Mouse (Mus musculus) frontal cortex, postnatal 25 days (tissue): ENCODE results near the gene Gpr45.
"Not testable (repeated sequence)": the region's sequence is repeated elsewhere in the genome, so short reads cannot be mapped to it uniquely, and the experiment has no call there.

Source experiments
- DNase-seq, 2 experiments: peaks; one replicate each; pipeline ENCODE4 v3.0.0; 2022; ENCODE audit warnings: low spot score in 2 of 2

The Gpr45 gene

GRCm38 (mm10) chr1:42952734-42953481, at the start of gene Gpr45:
Gene Gpr45 (plus strand): TSS chr1:42952872.
- DNase-seq, result peak; percentile 47 to 51

GRCm38 (mm10) chr1:42905148-42905547, 47.5 kb upstream of the Gpr45 start:
- no peak for DNase-seq

- no peak for DNase-seq
Measured at GRCm38 (mm10) chr1:42906696-42907095, 46.0 kb upstream of the Gpr45 start.

GRCm38 (mm10) chr1:42907153-42907552, 45.5 kb upstream of the Gpr45 start:
- DNase-seq, result no peak

GRCm38 (mm10) chr1:42915062-42915461, 37.6 kb upstream of the Gpr45 start:
- DNase-seq, result no peak

GRCm38 (mm10) chr1:42916719-42917118, 36.0 kb upstream of the Gpr45 start:
- no peak for DNase-seq

GRCm38 (mm10) chr1:42917908-42918307, 34.8 kb upstream of the Gpr45 start:
- DNase-seq, result no peak

GRCm38 (mm10) chr1:42923924-42924323, 28.7 kb upstream of the Gpr45 start:
- no peak for DNase-seq

- no peak for DNase-seq
Measured at GRCm38 (mm10) chr1:42933613-42934012, 19.1 kb upstream of the Gpr45 start.

- no peak for DNase-seq
Measured at GRCm38 (mm10) chr1:42948486-42948885, 4.2 kb upstream of the Gpr45 start.

- no peak for DNase-seq
Measured at GRCm38 (mm10) chr1:42953482-42953822, 780 bp downstream of the Gpr45 start.

GRCm38 (mm10) chr1:42956828-42957227, 4.2 kb downstream of the Gpr45 start:
- DNase-seq, result no peak

GRCm38 (mm10) chr1:42983082-42983771, 30.6 kb downstream of the Gpr45 start:
- DNase-seq, result no peak

- no peak for DNase-seq
Measured at GRCm38 (mm10) chr1:42984119-42984518, 31.4 kb downstream of the Gpr45 start.

GRCm38 (mm10) chr1:42988996-42989395, 36.3 kb downstream of the Gpr45 start:
- DNase-seq, result no peak

- no peak for DNase-seq
Measured at GRCm38 (mm10) chr1:43006051-43006514, 53.4 kb downstream of the Gpr45 start.

- DNase-seq, result no peak
Measured at GRCm38 (mm10) chr1:43006524-43006923, 53.9 kb downstream of the Gpr45 start.

GRCm38 (mm10) chr1:43010461-43010860, 57.8 kb downstream of the Gpr45 start:
- DNase-seq, result no peak

- not testable (repeated sequence) for DNase-seq
Measured at GRCm38 (mm10) chr1:43015153-43015685, 62.5 kb downstream of the Gpr45 start.

- no peak for DNase-seq
Measured at GRCm38 (mm10) chr1:43036014-43036413, 83.3 kb downstream of the Gpr45 start.

GRCm38 (mm10) chr1:43042271-43042670, 89.6 kb downstream of the Gpr45 start:
- DNase-seq, result no peak

GRCm38 (mm10) chr1:43045204-43045982, 92.7 kb downstream of the Gpr45 start:
- DNase-seq, result no peak
